Mouse (Mus musculus): ENCODE results near the gene Mmp9. TPM values are rescaled to one million over a fixed set of nuclear protein-coding genes. Genes with fewer than 3 reads are reported as not detected.

Gene Mmp9
- total RNA-seq, 4 experiments from 2014 or later: 0.15 to 0.83 (median 0.58) TPM

DNA sequence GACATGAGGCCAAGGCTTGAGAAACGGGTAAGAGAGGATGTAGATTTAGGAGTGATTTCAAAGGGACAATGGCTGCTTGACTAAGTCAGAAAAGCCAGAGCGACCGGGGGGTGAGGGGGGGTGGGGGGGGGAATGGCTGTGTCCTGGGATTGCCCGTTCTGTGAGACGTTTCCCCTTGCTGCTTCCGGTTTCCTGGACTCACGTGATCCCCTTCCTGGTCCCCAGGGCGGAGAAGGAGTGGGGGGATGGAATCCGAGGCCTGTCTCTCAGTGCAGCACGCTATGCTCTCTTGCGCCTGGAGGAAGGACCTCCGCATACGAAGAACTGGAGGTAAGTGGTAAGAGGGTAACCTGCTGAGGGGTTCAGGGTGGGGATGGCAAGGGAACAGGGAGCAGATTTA is 48.2 kb downstream of the Mmp9 start:
- DNase-seq (ENCODE audit: low spot score in 2 of 2): no peak

DNA sequence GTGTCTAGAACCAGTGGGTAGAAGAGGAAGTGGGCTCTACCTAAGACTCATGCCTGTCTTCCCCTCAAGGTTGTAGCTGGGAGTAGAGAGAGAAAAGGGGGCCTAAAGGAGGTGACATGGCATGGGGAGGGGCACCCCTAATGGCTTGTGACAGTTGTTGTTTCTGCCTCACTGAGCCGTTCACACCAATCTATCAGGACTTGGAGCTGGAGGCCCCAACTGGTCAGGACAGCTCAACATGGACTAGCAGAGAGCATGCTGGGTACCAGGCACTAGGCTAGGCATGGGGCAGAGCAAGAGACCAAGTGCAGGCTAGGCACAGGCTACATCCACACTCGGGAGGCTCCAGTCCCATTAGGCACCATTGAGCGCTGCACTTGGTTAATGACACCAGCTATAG is 50.5 kb downstream of the Mmp9 start:
- DNase-seq (ENCODE audit: low spot score in 2 of 2): no peak

DNA sequence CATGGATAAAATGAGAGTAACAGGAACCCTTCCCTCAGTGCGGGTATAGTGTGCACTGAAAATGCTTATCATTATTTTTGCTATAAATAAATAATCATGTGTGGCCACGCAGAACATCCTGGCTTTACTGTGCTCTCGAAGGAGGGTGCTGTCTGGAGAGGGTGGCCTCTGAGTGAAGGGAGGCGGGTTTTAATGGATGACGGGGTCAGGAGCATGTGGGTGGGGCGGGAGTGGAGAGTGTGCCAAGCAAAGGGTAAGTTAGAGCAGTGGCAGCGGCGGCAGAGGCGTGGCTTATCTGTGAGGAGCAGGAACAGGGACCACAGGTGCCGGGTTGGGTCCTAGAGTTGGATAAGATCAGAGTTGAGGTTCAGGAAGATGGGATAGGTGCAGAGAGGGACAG is 51.2 kb downstream of the Mmp9 start:
- no peak for DNase-seq (ENCODE audit: low spot score in 2 of 2)

DNA sequence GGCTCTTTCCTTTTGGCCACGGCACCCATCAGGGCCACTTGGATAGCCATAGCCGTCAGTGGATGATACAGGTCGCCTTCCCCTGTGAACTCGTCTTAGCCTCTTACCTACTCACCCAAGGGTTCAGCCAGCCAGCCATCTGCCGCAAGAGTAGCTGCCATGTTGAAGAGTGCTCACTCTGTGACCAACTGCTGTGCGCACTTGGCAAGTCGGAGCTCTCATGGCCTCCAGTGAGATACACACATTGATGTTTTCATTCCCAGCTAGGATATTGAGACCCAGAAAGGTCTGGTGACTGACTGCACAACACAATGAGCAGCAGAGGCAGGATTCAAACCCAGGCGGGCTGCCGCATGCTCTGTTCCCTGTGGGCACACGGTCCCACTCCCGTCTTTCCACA is 53.6 kb downstream of the Mmp9 start:
- no peak for DNase-seq (ENCODE audit: low spot score in 2 of 2)

DNA sequence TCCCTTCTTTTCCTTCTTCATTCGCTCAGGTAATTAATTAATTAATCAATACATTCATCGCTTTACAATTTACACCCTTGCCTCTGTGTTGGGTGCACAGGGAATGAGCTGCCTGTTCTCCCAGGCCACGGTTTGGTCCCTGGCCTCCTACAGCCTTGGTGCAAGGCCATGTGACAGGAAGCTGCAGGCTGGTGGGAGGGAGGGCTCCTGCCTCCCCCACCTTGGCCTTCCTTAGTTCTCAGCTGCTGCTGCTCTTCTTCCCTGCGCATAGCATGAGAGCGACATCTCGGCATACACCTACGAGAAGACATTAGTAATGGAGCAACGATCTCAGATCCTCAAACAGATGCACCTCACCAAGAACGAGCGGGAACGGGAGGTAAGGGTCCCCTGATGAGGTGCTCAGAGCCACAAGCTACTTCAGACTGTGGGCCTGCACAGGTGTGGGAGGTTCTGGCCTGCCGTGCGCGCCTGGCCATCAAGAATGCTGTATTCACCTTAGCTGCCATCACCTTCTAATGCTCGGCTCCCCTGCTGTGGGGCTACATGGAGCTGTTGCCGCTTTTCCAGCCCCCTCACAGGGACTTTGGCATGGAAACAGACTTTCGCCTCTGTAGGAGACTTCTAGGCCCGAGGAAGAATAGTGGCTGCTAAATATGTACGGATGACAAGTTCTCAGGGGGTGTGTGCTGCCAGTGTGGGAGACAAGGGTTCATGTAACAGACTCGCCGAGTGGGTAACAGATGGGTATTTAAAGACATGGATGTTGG is 54.3 kb downstream of the Mmp9 start:
- no peak for DNase-seq (ENCODE audit: low spot score in 2 of 2)

DNA sequence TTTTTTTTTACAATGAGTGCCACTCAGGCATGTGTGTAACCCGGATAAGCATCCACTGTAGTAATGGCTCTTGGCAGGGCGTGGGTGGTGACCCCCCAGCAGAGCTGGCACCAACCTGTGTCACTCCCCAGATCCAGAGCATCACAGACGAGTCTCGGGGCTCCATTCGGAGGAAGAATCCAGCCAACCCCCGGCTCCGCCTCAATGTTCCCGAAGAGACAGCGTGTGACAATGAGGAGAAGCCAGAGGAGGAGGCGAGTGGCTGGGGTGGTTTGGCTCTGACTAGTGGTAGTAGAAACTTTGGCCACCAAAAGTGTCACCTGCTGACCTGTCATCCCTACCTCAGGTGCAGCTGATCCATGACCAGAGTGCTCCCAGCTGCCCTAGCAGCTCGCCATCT is 55.4 kb downstream of the Mmp9 start:
- no peak for DNase-seq (ENCODE audit: low spot score in 2 of 2)

DNA sequence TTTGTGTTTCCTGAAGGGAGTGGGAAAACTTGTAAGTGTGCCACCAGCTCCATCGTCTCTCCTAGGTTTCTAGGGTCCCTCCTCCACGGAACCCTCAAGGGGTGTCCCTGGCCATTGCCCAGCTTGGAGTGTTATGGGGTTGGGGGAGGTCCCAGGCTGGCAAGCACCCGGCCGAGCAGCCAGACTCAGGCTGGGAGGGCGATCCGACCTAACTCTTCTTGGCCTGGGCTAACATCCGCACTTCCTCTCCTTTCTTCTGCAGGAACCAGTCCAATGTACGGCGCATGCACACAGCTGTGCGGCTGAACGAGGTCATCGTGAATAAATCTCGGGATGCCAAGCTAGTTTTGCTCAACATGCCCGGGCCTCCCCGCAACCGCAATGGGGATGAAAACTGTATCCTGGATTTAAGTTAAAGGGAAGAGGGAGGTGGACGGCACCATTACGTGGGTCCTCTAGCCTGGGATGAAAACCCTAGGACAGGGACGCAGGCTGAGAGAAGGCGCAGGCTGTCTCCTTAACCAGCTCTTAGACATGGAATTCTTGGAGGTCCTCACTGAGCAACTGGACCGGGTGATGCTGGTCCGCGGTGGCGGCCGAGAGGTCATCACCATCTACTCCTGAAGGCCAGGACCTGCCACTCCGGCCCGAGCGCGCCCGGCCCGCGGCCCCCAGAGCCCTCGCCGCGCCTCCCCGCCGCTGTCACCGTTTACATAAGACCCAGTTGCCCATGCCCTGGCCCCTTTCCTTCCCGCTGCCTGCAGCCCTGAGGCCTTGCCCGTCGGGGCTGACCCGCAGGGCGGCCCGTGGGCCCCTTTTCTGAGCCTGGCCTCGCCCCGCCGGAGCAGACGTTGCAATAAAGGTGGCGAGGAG is 56.5 kb downstream of the Mmp9 start:
- DNase-seq (ENCODE audit: low spot score in 2 of 2): no peak

DNA sequence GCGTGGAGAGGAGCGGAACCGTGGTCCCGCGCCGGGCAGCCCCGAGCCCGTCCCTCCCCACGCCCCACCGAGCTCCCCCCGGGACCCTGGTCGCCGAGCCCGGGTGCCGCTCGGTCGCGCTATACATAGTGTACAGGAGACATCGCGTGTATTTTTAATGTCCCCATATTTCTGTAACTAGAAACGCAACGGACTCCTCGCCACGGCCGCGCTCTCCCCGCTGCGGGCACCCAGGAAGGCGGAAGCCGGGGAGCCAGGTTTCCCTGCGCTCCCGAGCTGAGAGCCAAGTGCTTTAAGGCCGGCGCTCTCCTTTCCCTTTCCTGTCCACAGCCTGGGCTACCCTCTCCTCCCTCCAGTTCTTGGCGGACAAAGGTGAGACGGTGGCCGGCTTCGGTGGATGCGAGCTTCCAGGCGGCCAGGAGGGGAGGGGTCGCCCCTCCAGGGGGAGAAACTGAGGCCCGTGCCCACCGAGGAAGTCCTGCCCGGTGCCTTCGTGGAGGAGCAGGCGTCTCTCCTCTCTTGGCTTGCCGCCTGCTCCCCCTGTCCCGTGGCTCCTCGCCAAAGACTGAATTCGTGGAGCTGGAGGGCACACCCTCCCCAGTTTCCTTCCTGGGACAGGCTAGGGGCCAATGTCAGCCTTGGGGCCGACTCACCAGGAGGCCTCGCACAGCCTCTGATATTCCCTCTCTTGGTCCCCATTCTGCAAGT is 57.3 kb downstream of the Mmp9 start:
- no peak for DNase-seq (ENCODE audit: low spot score in 2 of 2)

DNA sequence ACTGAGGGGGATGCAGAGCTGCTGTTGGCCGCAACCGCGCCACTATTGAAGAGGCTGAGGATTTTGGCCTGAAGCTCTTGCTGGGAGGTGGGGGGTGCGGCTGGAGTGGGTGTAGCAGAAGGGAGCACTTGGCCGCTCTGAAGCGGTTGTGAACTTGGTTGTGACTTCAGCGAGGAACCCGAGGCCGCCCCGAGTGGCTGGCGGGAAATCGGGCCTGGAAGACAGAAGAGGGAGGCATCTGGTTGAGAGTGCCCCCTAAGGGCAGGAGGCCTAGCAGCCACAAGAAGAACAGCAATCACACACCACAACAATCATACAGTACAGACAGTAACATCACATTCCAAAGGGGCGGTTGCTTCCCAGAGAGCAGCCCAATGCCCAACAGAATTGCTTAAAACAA is 61.4 kb downstream of the Mmp9 start:
- no peak for DNase-seq (ENCODE audit: low spot score in 2 of 2)

DNA sequence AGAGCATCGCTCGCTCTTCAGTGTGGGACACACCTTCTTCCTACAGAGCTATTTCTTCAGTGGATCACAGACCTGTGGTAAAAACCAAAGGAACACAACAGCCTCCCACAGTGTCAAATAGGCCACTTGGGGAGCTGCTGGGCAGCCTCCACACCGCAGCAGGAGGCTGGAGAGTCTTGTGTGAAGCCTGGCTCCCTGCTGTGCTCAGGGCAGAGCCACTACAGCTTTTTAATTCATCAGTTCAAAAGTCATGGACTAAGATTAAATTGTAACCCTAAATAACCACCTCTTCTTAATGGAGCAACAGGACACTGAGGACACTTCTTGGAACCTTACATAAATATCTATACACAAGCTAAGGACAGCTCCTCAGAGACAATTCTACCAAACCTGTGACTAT is 62.5 kb downstream of the Mmp9 start:
- DNase-seq (ENCODE audit: low spot score in 2 of 2): no peak

DNA sequence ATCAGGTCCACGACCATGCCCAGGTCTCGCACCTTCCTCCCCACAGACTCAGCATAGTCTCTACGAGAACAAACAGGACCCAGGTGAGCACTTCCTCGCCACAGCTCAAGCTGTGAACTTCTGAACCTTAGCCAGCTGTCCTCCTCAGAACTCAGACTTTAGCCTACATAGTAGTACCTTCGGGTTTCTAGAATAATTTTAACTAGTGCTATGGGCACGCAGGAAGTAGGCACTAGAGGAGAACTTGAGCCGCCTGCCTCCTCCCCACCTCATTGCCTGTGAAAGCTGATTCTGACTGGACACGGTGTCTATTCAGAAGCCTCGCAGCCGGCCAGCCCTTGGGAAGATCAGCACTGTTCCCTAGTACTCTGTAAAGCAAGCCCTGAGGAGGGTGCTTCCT is 63.7 kb downstream of the Mmp9 start:
- no peak for DNase-seq (ENCODE audit: low spot score in 2 of 2)

Other genes starting within 250 kb of the Mmp9 start
- gene Spint4, start 242.3 kb upstream of the Mmp9 start, total RNA-seq (2022): not detected
- gene Spint5, start 225.5 kb upstream of the Mmp9 start, total RNA-seq (2022): not detected
- gene Wfdc3, start 194.8 kb upstream of the Mmp9 start, total RNA-seq (2022): not detected
- 10 to 100 TPM; 15.6 to 21.0 (median 17.7) TPM for gene Dnttip1, start 194.8 kb upstream of the Mmp9 start, total RNA-seq (2022)
- gene Ube2c, start 170.9 kb upstream of the Mmp9 start, total RNA-seq (2022): under 1 TPM in 3 of 4 experiments, not detected in 1; 0.29 to 0.38 (median 0.38) TPM
- gene Tnnc2, start 160.8 kb upstream of the Mmp9 start, total RNA-seq (2022): over 10,000 TPM; 10,643 to 17,408 (median 13,587) TPM
- 10 to 100 TPM; 23.5 to 24.8 (median 24.4) TPM for gene Snx21, start 155.0 kb upstream of the Mmp9 start, total RNA-seq (2022)
- 10 to 100 TPM in 1 of 4 experiments, 1 to 10 TPM in 3; 8.1 to 10.9 (median 8.4) TPM for gene Acot8, start 135.9 kb upstream of the Mmp9 start, total RNA-seq (2022)
- 1 to 10 TPM in 3 of 4 experiments, under 1 TPM in 1; 0.90 to 1.7 (median 1.2) TPM for gene Zswim3, start 135.7 kb upstream of the Mmp9 start, total RNA-seq (2022)
- 1 to 10 TPM; 4.7 to 5.3 (median 5.0) TPM for gene Zswim1, start 118.1 kb upstream of the Mmp9 start, total RNA-seq (2022)
- not detected for gene Spata25, start 112.2 kb upstream of the Mmp9 start, total RNA-seq (2022)
- 10 to 100 TPM; 51.1 to 55.7 (median 52.7) TPM for gene Ctsa, start 107.9 kb upstream of the Mmp9 start, total RNA-seq (2022)
- 10 to 100 TPM; 39.0 to 44.4 (median 39.5) TPM for gene Neurl2, start 107.3 kb upstream of the Mmp9 start, total RNA-seq (2022)
- 10 to 100 TPM in 2 of 4 experiments, 1 to 10 TPM in 2; 8.0 to 19.5 (median 11.9) TPM for gene Pltp, start 83.1 kb upstream of the Mmp9 start, total RNA-seq (2022)
- gene Pcif1, start 61.5 kb upstream of the Mmp9 start, total RNA-seq (2022): 10 to 100 TPM; 24.1 to 31.0 (median 27.2) TPM
- gene Zfp335, start 29.0 kb upstream of the Mmp9 start, total RNA-seq (2022): 10 to 100 TPM in 1 of 4 experiments, 1 to 10 TPM in 3; 7.7 to 10.6 (median 8.1) TPM
- gene Slc12a5, start 20.0 kb downstream of the Mmp9 start, total RNA-seq (2022): under 1 TPM; 0.31 to 0.40 (median 0.36) TPM
- gene Ncoa5, start 94.1 kb downstream of the Mmp9 start, total RNA-seq (2022): 10 to 100 TPM in 3 of 4 experiments, 1 to 10 TPM in 1; 9.0 to 15.5 (median 10.6) TPM
- gene Cd40, start 114.8 kb downstream of the Mmp9 start, total RNA-seq (2022): under 1 TPM; 0.27 to 0.83 (median 0.55) TPM
- not detected for gene 1700025C18Rik, start 150.0 kb downstream of the Mmp9 start, total RNA-seq (2022)

Measured in gastrocnemius, adult 8-10 months (tissue).